Mouse (Mus musculus) urinary bladder, adult 2 months (tissue): ENCODE measurements around the gene Alms1. TPM values are rescaled to one million over a fixed set of nuclear protein-coding genes. Genes with fewer than 3 reads are reported as not detected.
"Not testable (repeated sequence)": the region's sequence is repeated elsewhere in the genome, so short reads cannot be mapped to it uniquely, and the experiment has no call there.

Experiments
- DNase-seq: peaks from one replicate; pipeline ENCODE4 v3.0.0; 2022; ENCODE audit warnings: low spot score
- polyA plus RNA-seq: library from polyadenylated mRNA; depleted of rRNA; stranded (reverse); fragments of >200 nt; gene quantifications from 2 replicates; pipeline ENCODE4 v1.2.3, GENCODE M21; 2012; rRNA removed

Gene Alms1
- polyA plus RNA-seq, 1 experiment = 2.5 TPM

- DNase-seq = not testable (repeated sequence)
Observed at GRCm38 (mm10) chr6:85713105-85713504, 125.8 kb downstream of the Alms1 start, which contains the start of gene Nat8f7. Nat8f7 (minus strand) TSS chr6:85713205.

Other genes with a start within 250 kb of the Alms1 start
- gene Rab11fip5, start 212.9 kb upstream of the Alms1 start, polyA plus RNA-seq = 56.5 and 58.1 TPM in 2 replicates
- not detected in 2 replicates for gene Noto, start 163.6 kb upstream of the Alms1 start, polyA plus RNA-seq
- gene Smyd5, start 155.5 kb upstream of the Alms1 start, polyA plus RNA-seq = 20.6 and 28.0 TPM in 2 replicates
- 154 and 155 TPM in 2 replicates for gene Cct7, start 136.0 kb upstream of the Alms1 start, polyA plus RNA-seq
- 14.1 and 17.2 TPM in 2 replicates for gene Pradc1, start 135.6 kb upstream of the Alms1 start, polyA plus RNA-seq
- 2.2 TPM in 2 replicates for gene Fbxo41, start 84.5 kb upstream of the Alms1 start, polyA plus RNA-seq
- gene Egr4, start 73.9 kb upstream of the Alms1 start, polyA plus RNA-seq = 0.03 TPM in 1 of 2 replicates, not detected in the other
- gene Nat8f7, start 125.7 kb downstream of the Alms1 start, polyA plus RNA-seq = 2.1 and 3.8 TPM in 2 replicates
- gene Nat8f3, start 178.2 kb downstream of the Alms1 start, polyA plus RNA-seq = 11.4 and 11.6 TPM in 2 replicates
- gene Nat8f6, start 233.4 kb downstream of the Alms1 start, polyA plus RNA-seq = 1.2 TPM in 2 replicates
- 1.3 and 1.4 TPM in 2 replicates for gene Nat8f5, start 233.4 kb downstream of the Alms1 start, polyA plus RNA-seq
- 1.5 and 2.0 TPM in 2 replicates for gene Nat8, start 244.6 kb downstream of the Alms1 start, polyA plus RNA-seq